Mouse (Mus musculus): ENCODE data around the gene Swi5.
A peak's percentile ranks its signal among the peaks of the same experiment; 100 is the strongest.

Gene Swi5

GRCm38 (mm10) chr2:32259657-32260417, 28.0 kb downstream of the Swi5 start, which contains the start of gene Uck1:
Gene Uck1 (minus strand): TSS chr2:32260159.
- DNase-seq: peak; percentile 89

DNA sequence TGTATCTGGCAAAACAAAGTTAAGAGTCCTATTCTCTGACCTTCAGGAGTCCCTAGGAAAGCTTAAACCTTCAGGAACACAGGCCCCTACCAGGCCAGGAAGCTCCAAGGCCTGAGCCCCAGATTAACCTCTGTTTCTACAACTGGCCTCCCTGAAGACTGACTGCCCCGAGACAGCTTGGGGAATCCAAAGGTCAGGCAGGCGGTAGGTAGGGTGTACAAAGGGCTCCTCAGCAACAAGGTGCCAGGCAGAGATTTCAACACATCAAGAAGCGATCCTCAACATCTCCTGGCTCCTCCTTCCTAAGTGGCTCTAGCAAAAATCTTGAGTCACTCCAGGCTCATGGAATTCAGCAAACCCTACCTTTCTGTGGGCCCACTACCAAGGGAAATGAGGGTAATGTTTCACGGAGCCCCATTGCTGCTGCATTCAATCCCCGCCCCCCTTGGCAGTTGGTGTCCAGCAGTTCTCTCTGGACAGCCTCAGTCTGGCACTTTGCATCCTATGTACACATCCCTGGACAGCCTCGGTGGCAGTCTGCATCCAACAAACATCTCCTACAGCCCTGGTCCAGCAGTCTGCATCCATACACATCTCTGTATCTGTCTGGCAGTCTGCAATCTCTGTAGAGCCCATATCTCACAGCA, 28.9 kb downstream of the Swi5 start:
- DNase-seq: no peak

DNA sequence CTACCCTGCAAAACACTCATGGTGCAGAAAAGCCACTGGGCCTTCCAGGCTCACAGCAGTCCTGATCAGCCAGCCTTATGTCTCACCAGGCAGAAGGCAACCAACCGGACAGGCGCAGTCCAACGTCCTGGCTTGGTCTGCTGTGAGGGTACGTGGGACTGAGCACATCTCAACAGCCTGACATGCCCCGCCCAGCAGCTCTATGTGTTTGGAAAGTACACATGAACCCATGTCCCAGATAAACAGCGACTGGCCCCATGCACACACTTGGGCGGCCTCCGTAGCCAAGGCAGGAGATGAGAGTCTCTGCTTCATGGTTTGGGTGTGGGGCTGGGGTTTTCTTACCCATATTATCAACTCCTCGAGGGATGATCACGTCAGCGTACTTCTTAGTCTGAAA, 31.6 kb downstream of the Swi5 start:
- DNase-seq: no peak

DNA sequence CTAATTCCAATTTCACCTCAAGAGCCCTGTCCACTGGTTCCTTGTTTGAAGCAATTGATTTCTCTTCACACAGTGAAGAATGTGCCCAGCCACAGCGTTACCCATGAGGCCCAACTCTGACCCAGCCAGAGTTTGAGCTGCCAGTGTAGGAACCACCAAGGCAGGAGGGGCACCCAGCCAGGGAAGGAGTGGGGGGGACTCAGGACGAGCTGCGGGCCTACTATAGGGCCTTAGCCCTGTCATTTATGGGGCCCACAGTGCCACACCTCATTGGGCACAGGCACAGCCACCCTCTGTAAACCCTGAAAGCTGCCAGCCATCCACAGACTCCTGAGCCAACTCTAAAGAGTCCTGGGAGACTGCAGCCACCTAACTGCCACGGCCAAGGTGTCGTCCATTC, 33.3 kb downstream of the Swi5 start:
- DNase-seq: no peak

DNA sequence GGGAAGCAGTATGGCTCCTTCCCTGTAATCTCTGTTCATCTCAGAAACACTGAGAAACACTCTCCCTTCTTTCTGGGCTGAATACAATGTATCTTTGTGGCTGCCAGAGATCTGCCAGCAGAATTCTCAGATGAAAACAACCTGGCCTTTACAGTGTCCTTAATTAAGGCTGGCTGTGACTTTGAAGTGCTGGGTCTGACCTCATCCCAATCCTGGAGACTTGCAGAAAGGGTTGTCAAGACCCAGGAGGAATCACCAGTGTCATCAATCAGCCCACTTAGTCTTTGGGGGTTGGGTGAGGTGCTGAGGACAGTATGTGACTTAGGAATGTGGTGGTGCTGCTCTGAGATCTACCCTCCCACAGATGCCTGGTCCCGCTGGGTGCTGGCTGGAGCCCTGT, 34.5 kb downstream of the Swi5 start:
- no peak for DNase-seq

DNA sequence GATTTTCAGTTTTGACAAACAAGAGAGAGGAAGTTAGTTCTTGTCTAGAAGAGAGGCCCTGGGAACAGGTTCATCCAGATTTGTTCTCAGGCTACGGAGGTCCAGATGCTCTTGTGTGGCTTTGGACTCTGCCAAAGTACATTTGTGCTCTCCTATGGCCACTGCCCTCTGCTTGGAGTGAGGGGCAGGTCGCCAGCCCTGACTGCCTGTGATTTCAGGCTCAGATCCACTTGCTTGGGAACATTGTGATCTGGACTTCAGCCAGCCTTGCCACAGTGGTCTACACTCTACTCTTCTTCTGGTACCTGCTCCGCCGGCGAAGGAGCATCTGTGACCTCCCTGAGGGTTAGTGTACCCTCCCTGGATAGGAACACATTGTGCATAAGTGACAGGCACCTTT, 35.2 kb downstream of the Swi5 start:
- DNase-seq: no peak

GRCm38 (mm10) chr2:32251791-32252527, 35.9 kb downstream of the Swi5 start:
- DNase-seq: no peak

DNA sequence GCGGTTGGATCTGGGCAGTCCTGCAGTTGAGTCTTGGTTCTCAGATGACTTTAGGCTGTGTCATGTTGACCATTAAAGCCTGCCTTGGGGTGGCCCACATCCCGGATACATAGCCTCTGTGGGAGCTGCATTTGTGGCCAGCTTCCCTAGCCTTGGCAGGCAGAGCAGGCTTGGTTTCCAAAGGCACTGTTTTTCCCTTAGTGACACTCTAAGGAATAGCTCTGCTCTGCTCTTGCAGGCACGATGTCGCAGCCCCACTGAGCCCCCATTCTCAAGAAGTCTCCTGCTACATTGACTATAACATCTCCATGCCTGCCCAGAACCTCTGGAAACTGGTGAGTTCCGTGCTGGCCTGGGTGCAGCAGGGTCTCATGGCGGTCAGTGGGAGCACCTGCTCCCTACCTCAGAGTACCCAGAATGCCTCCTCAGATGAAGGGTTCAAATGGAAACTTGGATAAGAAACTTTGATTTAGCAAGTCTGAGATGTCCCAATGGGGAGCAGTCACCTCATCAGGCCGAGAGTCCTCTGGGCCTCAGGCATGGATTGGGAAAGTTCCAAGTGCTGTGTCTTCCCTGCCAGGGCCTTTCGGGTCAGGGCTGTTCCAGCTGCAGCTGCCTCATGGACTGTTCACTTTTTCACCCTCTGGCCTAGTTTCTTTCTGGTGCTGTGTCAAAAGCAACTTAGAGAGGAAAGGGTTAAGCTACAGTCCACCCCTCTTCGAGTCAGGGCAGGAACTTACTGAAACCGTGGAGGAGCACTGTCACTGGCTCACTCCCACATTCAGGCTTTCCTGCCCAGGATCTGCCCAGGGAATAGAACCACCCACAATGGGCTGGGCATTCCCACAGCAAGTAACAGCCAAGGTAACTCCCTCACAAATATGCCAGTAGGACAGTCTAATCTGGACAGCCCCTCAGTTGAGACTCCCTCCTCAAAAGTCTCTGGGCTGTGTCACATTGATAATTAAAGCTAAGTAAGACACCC, 39.2 kb downstream of the Swi5 start:
- DNase-seq: no peak

DNA sequence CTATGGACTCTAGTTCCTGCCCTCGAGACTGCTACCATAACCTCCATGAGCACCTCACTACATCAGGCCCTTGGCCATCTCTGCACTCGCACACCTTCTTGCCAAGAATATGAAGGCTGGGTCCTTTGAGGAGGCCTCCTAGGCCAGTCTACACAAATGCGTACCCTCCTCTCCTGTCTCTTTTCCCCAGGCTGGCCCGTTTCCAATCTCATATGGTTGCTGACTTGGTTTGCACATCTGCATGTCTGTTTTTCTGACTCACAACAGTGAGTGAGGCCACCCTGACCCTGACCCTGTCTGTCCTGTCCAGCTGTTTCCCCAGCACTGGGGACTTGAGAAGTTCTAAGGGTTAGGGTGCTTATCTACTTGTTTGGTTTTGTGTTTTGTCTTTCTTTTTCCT, 41.1 kb downstream of the Swi5 start:
- no peak for DNase-seq

DNA sequence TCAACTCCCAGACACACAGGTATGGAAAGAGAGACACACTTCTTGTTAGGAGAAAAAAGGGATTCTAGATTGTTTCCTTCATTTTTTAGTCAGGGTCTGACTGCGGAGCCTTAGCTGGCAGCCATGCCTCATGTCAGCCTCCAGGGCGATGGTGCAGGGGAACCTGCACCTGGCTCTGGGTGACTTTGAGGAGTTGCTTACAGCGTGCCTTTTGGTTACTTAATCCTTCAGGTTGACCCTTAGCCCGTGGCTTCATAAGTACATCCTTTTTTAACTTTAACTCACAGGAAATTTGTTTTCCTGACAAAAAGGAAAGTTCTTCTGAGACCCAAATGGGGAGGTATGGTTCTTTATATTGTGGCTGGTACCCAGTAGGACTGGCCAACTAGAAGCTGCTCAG, 44.9 kb downstream of the Swi5 start:
- no peak for DNase-seq

- DNase-seq: no peak
These were observed 47.3 kb downstream of the Swi5 start for GRCm38 (mm10) chr2:32240591-32240990.

DNA sequence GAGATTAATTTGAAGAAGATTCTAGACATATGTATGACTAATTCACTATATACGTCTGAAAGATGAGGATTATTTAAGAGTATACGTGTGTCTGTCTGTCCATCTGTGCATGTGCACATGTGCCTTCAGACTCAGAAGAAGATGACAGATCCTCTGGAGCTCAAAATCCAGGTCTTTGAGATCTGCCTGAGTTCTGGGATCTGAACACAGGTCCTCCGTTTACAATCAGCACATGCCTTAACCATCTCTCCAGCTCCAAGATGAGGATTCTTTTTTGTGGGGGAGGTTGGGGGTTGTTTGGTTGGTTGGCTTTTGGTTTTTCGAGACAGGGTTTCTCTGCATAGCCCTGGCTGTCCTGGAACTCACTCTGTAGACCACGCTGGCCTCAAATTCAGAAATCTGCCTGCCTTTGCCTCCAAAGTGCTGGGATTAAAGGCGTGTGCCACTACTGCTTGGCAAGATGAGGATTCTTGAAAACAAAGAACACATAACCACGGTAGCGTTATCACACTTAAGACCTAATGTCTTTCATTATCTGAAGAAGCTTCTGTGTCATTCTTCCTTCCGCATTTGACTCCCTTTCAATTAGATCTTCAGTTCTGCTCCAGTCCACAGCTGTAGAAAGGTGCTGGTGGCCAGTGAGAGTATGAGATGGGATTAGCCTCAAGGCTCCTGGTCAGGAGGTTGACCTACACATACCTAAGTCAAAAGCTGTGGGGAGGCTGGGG, 49.0 kb downstream of the Swi5 start:
- DNase-seq: no peak

DNA sequence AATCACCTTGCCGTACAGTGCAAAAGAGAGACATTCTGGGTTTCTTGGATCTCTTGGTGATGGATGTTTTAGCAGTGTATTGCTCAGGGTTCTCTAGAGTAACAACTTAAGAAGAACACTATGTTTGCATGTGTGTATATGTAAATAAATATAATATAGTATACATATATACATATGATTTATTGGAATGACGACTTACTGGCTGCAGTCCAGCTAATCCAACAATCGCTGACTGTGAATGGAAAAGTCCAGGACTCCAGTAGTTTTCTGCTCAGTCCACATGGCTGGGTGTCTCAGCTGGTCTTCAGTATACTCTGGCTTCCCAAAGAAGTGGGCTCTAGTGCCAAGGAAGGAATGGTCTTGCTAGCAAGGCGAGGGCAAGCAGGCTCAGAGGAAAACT, 50.3 kb downstream of the Swi5 start:
- no peak for DNase-seq

DNA sequence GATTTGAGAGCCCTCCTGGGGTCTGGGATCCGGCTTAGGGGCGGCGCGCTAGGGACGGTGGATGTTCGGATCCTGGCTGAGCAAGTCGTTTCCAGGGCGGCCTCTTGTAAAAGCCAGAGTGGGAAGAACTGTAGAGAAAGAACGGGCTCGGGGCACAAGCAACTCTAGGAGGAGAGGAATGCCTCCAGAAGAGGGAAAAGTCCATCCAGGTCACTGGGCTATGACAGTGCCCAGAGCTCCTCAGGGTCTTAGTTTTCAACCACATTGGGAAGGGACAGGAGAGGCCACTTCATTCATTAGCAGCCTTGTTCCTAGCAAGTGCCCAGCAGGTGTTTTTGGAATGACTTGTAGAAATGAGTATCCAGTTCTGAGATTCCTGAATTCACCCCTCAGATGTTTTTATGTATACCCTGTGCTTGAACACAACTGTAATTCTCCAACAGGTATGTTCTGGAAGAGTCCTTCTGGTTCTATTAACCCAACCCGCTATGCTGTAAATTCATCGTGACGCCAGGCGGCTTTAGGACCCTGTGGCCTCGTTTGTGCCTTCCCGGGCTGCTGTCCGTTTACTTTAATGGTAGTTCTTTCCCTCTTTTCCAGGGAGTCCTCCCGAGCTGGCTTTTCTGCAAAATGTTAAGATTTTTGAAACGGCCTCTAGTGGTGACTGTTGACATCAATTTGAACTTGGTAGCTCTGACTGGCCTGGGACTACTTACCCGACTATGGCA, 51.0 kb downstream of the Swi5 start:
- peak; percentile 33 for DNase-seq

DNA sequence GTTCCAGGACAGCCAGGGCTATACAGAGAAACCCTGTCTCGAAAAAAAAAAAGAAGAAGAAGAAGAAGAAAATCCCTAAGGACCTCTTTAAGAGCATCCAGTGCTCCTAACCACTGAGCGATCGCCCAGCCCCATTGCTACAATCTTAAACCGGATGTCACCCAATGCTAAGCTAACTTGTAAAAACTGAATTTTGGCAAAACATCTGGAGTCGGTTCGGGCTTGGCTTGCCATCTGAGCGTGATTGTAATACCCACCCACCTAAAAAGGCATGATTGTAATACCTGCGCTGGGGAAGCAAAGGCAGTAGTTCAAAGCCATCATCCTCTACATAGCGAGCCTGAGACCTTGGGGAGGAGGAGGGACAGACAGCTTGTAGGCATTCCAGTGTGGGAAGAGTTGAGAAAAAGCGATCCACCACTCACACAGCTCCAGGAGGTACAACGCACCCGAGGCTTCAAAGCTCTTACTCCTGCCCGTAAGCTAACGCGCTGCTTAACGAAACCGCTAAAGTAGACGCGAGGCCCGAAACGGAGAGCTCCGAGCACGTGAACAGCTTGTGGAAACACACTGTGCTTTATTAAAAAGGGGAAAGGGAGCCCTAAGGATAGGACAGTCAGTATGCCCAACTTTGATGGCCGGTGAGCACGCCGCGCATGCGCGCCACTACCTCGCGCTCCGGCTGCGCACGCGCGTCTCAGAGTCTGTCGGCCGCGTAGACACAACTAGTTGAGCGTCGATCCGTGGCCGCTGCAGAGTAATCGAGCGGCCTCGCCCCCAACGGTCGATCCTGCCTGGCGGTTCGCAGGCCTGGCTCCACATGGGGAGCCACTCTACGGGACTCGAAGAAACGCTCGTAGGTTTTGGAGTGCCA, 51.8 kb downstream of the Swi5 start, which contains the start of gene Pomt1:
Gene Pomt1 (plus strand): TSS at position 705 of the 874 bp plus-strand sequence.
- peak; percentile 90 for DNase-seq

GRCm38 (mm10) chr2:32235433-32235832, 52.4 kb downstream of the Swi5 start:
- no peak for DNase-seq

All from right cerebral cortex, postnatal 25 days (tissue).